Mouse (Mus musculus): ENCODE results near the gene Prok2. TPM values are rescaled to one million over a fixed set of nuclear protein-coding genes. Genes with fewer than 3 reads are reported as not detected.

Prok2 gene
- total and polyA plus RNA-seq, 3 experiments: not detected

DNA sequence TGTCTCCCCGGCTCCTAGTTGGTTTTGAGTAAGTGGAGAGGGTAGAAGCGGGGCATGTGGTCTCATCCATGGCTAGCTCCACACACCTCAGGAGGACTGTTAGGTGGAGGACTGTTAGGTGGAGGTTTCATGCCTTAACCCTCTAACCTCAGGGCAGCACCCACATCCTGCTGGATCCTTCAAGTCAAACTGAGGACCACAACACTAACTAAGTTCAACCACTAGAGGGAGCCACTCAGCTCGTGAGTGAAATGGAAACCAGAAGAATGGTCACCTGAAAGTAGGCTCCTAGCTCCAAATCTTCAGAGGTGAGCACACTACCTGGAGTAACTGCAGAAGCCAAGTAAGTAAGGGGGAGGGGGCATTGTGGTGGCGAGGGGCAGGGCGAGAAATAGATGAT lies 41.3 kb downstream of the Prok2 start:
- H3K4me3 ChIP-seq (ENCODE audit: control insufficient read depth in 1 of 2, insufficient read depth in 1 of 2, low read depth in 2 of 2, low read length in 2 of 2): no peak overlapping the region
- H3K9me3 ChIP-seq (replicated peaks; ENCODE audit: insufficient read depth, low read length): no peaks in the 10 kb centered on the region
- peak; percentile 51 for DNase-seq (ENCODE audit: low read depth, low spot score)
- H3K9ac ChIP-seq (ENCODE audit: control insufficient read depth, low read depth, low read length, poor library complexity, severe bottlenecking): no peak overlapping the region
- no peaks in the 10 kb centered on the region for H3K4me1 ChIP-seq (ENCODE audit: control insufficient read depth in 1 of 2, insufficient read depth in 2 of 2, low read length in 2 of 2)
- H3K79me2 ChIP-seq (ENCODE audit: control insufficient read depth, insufficient read depth, low read length, poor library complexity): no peaks in the 10 kb centered on the region
- TF ChIP-seq CTCF (IDR thresholded peaks at IDR 0.05 in 2 of 3, conservative IDR thresholded peaks at IDR 0.05 in 1 of 3; ENCODE audit: control insufficient read depth in 1 of 3, insufficient read depth in 1 of 3, low read depth in 2 of 3, low read length in 3 of 3, poor library complexity in 1 of 3, severe bottlenecking in 1 of 3) (peak; percentile 54 to 71 (median 66)), SMC3 (IDR thresholded peaks at IDR 0.05; ENCODE audit: low read depth, low read length) (peak; percentile 49), JUND (IDR thresholded peaks at IDR 0.05; ENCODE audit: low read depth, low read length) (no peak), RAD21 (IDR thresholded peaks at IDR 0.05; ENCODE audit: low read depth, low read length) (peak; percentile 26)
- H3K27ac ChIP-seq (ENCODE audit: control insufficient read depth, low read depth, low read length): no peak overlapping the region
- peaks cover 0 to 1% of the 10 kb centered on the region in 2 experiments; a peak in 1 of 4 replicates for H3K27me3 ChIP-seq (ENCODE audit: control insufficient read depth in 1 of 2, insufficient read depth in 2 of 2, low read length in 2 of 2)
- H3K36me3 ChIP-seq (ENCODE audit: control insufficient read depth in 1 of 2, insufficient read depth in 2 of 2, low read length in 2 of 2): no peaks in the 10 kb centered on the region

DNA sequence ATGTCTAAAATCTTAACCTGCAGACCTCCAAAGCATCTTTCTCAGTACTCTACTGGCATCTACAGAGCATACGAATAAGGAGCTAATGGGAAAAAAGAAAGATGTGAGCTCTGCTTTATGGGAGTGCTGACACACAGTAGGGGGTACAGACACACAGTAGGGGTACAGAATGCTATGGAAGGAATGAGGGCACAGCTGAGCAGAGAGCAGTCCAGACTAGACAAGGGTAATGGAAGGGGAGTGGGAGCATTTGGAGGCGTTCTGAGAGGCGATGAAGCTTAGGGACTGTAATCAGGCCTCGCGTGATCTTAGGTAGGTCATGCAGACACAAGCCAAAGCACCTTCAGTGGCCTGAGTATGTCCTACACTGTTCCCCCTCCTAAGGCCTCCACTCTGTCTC lies 42.2 kb downstream of the Prok2 start:
- Histone ChIP-seq H3K4me3 (ENCODE audit: control insufficient read depth in 1 of 2, insufficient read depth in 1 of 2, low read depth in 2 of 2, low read length in 2 of 2) (no peak overlapping the region), H3K9ac (ENCODE audit: control insufficient read depth, low read depth, low read length, poor library complexity, severe bottlenecking) (no peak overlapping the region), H3K27ac (ENCODE audit: control insufficient read depth, low read depth, low read length) (no peak overlapping the region), H3K4me1 (ENCODE audit: control insufficient read depth in 1 of 2, insufficient read depth in 2 of 2, low read length in 2 of 2) (no peaks in the 10 kb centered on the region), H3K36me3 (ENCODE audit: control insufficient read depth in 1 of 2, insufficient read depth in 2 of 2, low read length in 2 of 2) (no peaks in the 10 kb centered on the region), H3K27me3 (ENCODE audit: control insufficient read depth in 1 of 2, insufficient read depth in 2 of 2, low read length in 2 of 2) (peaks cover 0 to 1% of the 10 kb centered on the region in 2 experiments; a peak in 1 of 4 replicates), H3K79me2 (ENCODE audit: control insufficient read depth, insufficient read depth, low read length, poor library complexity) (no peaks in the 10 kb centered on the region), H3K9me3 (replicated peaks; ENCODE audit: insufficient read depth, low read length) (no peaks in the 10 kb centered on the region)
- TF ChIP-seq POLR2AphosphoS2 (IDR thresholded peaks at IDR 0.05; ENCODE audit: low read length) (no peak), BHLHE40 (IDR thresholded peaks at IDR 0.05; ENCODE audit: borderline replicate concordance, low read depth, low read length) (no peak), MYC (IDR thresholded peaks at IDR 0.05; ENCODE audit: low read depth, low read length) (no peak), SMC3 (IDR thresholded peaks at IDR 0.05; ENCODE audit: low read depth, low read length) (no peak), TCF12 (IDR thresholded peaks at IDR 0.05; ENCODE audit: low read depth, low read length) (no peak), ZNF384 (IDR thresholded peaks at IDR 0.05; ENCODE audit: low read depth, low read length) (no peak), GATA1 (IDR thresholded peaks at IDR 0.05; ENCODE audit: low read depth, low read length) (no peak), MYB (IDR thresholded peaks at IDR 0.05; ENCODE audit: low read depth, low read length) (no peak), E2F4 (IDR thresholded peaks at IDR 0.05; ENCODE audit: borderline replicate concordance, low read depth, low read length) (no peak), ZKSCAN1 (IDR thresholded peaks at IDR 0.05; ENCODE audit: low read depth, low read length) (no peak), MXI1 (IDR thresholded peaks at IDR 0.05; ENCODE audit: low read depth, low read length) (no peak), EP300 (IDR thresholded peaks at IDR 0.05; ENCODE audit: low read depth in 1 of 2, low read length in 2 of 2) (no peak), CHD1 (IDR thresholded peaks at IDR 0.05; ENCODE audit: low read depth, low read length) (no peak), ELF1 (IDR thresholded peaks at IDR 0.05; ENCODE audit: low read depth, low read length) (no peak), NELFE (IDR thresholded peaks at IDR 0.05; ENCODE audit: low read depth, low read length) (no peak), MEF2A (IDR thresholded peaks at IDR 0.05; ENCODE audit: extremely low read depth, insufficient replicate concordance, low read depth, low read length, poor library complexity, severe bottlenecking) (no peak), USF2 (IDR thresholded peaks at IDR 0.05; ENCODE audit: borderline replicate concordance in 1 of 2, insufficient read depth in 1 of 2, low read depth in 1 of 2, low read length in 2 of 2) (no peak), GABPA (IDR thresholded peaks at IDR 0.05; ENCODE audit: low read depth, low read length) (no peak), ZC3H11A (IDR thresholded peaks at IDR 0.05; ENCODE audit: low read depth, low read length) (no peak)
- no peak for DNase-seq (ENCODE audit: low read depth, low spot score)

Measured in MEL (cell line).